Mouse (Mus musculus): Measurements from ENCODE around the gene Clip2.

Gene Clip2

DNA sequence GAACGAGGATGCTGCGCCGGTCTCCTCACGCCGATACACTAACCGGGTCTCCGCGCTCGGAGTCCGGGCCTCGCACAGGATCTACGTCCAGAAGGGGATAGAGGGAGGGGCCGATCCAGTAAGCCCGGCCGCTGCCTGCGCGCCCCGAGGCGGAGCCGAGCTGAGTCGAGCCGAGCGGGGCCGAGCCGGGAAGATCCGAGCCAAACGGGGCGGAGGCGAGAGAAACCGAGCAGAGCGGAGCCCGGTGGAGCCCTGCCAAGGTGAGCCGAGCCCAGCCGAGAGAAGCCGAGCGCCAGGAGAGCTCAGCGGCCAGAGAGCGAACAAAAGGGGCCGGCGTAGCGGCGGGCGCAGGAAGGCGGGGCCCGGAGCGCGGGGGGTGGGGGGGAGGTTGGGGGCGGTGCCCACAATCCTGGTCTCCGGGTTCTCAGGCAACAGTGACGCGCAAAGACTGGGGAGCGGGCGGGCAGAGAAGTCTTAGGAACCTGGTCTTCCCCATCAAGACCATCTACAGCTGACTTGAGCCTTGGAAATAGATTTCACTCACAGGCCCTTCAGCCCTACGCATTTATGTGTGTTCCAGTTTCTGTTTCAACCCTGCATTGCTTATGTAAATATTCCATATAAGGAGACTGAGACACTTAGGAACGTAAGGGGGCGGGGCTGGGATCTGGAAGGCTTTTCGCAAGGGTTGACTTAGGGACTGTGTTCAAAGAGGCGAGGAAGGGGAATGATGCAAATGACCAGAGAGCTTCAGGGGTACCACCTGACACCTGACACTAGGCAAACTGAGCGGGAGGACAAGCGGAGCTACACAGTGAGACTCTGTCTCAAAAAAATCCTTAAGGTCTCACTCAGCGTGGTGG is at the start of gene Clip2:
Gene Clip2 (minus strand): TSS at position 325 of the 863 bp plus-strand sequence.
- DNase-seq (ENCODE audit: low read depth): peak; percentile 93

DNA sequence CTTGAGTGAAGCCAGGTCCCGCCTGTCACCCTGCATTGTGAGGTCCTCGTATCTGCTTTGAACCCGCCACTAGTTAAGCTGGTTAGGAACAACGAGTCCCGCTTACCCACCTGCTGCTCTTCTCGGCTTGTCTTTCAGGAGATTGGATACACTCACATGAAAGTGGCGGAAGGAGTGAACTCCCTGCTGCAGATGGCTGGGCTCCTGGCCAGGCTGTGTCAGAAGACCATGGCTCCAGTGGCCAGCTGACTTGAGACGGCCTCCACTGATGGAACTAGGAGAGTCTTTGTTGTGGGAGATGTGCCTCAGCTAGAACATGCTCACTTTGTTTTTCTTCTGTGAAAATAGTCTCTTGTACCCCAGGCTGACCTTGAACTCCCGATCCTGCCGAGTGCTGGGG is 45.5 kb upstream of the Clip2 start:
- no peak for DNase-seq (ENCODE audit: low read depth)

DNA sequence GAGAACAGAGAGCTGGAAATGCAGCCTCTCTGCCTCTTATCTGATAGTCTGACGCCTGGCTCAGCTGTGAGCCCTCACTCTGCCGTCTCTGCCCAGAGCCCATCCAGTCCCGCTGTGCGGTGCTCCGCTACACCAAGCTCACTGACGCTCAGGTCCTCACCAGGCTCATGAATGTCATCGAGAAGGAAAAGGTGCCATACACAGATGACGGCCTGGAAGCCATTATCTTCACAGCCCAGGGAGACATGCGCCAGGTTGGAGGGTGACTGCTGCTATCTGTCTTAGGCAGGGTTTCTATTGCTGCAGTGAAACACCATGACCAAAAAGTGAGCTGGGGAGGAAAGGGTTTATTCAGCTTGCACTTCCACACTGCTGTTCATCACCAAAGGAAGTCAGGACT is 40.9 kb upstream of the Clip2 start:
- DNase-seq (ENCODE audit: low read depth): no peak

DNA sequence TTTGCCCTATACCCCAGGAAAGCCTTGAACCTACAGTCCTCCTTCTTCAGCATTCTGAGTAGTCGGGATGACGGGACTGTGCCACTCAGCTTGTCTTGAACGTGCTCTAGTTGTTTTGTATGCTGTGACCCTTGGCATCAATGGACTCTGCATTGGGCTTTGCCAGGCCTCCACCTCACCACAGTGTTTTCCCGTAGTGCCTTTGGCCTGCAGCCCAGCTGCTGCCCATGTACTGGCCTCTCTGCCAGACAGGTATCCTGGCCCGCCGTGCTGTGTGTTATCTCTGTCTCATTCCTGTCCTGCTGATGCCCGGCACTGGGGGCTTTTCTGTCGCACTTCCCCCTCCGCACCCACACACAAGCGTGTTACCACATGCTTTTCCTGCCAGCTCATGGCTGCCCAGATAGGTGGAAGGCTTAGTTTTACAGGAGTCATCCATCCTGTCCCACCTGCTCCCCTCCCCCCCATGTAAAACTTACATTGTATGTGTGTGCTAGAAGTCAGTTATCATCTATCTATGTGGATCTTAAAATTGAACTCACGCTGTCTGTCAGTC is 39.9 kb upstream of the Clip2 start:
- DNase-seq (ENCODE audit: low read depth): no peak

DNA sequence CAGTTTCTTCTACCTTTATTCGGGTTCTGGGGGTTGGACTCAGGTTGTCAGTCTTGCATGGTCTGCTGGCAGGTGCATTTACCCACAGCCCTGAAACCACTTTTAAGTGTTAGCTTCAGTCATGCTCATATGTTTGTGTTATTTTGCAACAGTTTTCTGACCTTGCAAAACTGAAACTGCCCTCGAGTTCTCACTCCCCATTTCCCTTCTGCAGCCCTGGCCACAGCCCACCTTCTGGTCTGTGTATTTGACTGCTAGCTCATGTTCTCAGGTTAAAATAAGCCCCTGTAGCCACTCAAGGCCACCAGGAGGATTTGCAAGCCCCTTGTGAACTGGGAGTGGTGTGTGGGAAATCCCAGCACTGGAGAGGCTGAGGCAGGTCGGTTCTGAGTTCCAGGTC is 37.7 kb upstream of the Clip2 start:
- DNase-seq (ENCODE audit: low read depth): no peak

DNA sequence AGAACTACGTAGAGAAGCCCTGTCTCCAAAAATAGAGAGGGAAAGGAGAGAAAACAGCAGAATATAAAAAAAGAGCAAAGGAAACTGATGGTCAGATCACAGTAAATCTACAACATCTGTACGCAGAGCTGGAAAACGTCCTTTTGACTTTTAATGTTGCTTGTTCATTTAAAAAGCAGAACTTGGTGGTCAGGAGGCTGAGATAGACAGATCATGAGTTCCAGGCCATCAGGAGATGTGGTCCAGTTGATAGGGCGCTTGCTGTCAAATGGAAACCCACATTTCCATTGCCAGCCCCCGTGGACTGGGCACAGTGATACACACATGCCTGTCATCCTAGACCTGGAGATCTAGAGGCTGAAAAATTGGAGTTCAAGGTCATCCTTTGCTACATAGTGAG is 32.6 kb upstream of the Clip2 start:
- DNase-seq (ENCODE audit: low read depth): no peak

DNA sequence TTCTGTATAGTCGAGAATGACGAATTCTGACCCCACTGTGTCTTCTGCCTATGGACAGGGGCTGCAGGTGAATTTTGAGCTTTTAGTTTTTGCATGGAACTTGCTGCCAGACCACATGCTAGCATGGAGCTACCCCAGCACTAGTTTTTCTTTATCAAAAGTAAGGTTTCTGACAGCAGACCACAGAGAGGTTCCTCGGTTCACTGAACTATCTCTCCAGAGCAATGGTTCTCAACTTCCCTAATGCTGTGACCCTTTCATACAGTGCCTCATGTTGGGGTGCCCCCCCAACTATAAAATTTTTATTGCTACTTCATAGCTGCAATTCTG is 31.6 kb upstream of the Clip2 start:
- DNase-seq (ENCODE audit: low read depth): no peak

DNA sequence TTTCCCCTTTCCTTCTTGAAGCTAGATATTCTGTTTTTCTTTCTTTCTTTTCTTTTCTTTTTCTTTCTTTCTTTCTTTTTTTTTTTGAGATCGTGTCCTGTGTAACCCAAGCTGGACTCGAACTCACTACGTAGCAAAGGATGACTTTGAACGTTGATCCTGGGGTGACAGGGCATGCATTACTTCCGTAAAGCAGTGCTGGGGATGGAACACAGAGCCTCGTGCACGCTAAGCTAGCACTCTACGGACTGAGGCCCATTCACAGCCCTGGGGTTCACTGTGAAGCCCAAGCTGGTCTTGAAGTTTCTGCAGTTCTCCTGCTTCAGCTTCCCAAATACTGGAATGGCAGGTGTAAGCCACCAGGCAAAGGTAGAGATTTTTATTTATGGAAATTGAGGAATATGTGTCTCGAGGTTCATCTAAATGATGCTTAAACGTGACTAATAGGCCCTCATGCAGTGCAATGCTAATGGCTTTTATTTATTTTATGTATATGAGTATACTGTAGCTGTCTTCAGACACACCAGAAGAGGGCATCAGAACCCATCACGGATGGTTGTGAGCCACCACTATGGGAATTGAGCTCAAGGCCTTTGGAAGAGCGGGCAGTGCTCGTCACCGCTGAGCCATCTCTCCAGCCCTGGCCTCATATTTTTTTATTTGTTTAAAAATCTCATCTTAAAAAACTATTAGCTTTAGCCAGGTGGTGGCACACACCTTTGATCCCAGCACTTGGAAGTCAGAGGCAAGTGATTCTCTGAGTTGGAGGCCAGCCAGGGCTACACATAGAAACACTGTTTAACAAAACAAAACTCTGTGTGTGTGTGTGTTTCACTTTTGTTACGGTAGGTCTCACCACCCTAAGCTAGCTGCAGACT is 31.0 kb upstream of the Clip2 start:
- DNase-seq (ENCODE audit: low read depth): no peak

DNA sequence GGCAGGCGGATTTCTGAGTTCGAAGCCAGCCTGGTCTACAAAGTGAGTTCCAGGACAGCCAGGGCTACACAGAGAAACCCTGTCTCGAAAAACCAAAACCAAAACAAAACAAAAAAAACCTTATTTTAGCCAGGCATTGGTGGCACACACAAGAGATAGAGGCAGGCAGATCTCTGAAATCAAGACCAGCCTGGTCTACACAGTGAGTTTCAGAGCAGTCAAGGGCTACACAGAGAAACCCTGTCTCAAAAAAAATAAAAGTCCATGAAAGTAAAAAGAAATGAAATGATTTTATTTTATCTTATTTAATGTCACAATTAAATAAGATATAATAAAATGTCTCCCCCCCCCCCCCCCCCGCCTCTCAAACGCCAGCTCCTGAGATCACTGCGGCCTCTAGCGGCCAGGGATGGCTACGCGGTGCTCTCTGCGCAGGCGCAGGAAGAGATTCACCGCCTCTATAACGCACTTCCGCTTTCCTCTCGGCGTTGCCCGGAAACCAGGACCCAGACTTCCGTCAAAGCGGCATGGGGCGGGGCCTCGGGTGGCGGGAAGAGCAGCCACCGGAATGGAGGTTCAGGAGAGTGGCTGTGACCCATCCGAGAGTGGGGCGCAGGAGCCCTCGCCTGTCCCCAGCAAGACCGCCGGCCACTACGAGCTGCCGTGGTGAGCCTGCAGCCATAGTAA is 30.1 kb upstream of the Clip2 start:
- peak; percentile 79 for DNase-seq (ENCODE audit: low read depth)

DNA sequence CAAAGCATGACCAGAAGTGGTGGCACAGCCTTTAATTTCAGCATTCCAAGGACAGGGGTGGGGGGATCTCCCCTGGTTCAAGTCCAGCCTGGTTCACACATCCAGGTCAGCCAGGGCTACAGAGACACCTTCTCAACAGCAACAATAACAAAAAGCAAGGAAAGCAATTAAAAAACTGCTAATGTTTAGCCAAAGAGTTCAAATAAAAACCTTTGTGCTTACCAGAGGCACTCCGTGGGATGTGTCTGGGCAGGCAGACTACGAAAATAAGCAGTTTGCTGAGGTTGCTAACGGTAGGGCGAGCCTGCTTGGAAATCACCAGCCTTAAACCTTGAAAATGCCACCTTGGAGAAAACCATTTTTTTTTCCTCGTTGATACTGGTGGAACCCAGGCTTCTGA is 28.9 kb upstream of the Clip2 start, which contains the start of gene Rfc2:
Gene Rfc2 (plus strand): TSS at position 221 of the 400 bp plus-strand sequence.
- DNase-seq (ENCODE audit: low read depth): no peak

DNA sequence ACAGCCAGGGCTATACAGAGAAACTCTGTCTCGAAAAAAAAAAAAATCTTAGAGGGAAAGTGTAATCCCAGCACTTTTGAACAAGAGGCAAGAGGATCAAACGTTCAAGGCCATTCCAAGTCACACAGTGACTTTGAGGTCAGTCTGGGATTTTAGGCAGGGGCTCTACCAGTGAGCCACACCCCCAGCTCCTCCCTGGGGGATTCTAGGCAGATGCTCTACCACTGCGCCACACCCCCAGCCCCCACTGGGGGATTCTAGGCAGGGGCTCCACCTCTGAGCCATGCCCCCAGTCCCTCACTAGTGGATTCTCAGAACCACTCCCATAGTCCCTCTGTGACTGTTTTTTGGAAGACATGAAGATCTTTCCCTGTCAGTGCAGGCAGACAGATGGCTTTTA is 26.9 kb upstream of the Clip2 start:
- no peak for DNase-seq (ENCODE audit: low read depth)

DNA sequence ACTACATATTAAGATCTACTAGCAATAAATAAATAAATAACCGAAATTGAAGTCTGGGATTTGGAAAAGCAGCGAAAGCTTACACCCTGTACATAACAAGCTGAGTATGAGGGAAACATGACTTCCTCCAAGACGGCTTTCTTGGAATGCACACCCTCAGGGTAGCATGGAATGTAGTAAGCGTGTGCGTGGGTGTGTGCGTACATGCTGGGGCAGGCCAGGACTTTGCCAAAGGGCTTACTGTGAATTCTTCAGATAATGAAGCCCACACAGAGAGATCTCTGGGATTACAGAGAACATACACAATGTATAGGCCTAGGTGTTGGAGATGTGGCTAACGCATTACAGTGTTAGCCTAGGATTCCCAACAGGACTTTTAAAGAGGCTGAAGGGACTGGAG is 25.3 kb upstream of the Clip2 start:
- DNase-seq (ENCODE audit: low read depth): no peak

DNA sequence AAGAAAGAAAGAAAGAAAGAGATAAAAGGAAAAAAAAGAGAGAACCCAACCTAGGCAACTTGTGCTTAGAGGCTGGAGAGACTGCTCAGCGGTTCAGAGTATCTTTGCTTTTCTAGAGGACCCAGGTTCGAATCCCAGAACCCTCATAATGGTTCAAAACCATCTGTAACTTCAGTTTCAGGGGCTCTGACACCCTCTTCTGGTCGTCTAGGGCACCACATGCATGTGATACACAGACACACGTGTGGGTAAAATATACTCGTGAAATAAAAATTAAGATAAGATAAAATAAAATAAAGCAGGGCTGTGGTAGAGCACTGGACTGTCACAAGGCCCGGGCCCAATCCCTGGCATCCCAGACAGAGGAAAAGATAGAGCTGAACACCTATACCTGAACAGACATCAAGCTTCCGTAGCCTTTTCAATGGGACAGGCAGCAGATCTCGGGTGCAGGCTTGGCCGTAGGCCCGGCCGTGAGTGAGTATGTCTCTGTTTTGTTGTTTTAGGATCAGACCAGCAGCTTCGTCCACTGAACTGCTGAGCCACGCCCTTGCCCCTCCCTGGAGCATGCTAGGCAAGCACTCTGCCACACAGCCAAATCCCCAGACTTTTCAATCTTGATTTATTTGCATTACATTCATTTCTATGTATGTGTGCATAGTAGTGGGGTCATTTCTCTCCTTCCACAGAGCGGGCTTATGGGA is 24.4 kb upstream of the Clip2 start:
- DNase-seq (ENCODE audit: low read depth): no peak

DNA sequence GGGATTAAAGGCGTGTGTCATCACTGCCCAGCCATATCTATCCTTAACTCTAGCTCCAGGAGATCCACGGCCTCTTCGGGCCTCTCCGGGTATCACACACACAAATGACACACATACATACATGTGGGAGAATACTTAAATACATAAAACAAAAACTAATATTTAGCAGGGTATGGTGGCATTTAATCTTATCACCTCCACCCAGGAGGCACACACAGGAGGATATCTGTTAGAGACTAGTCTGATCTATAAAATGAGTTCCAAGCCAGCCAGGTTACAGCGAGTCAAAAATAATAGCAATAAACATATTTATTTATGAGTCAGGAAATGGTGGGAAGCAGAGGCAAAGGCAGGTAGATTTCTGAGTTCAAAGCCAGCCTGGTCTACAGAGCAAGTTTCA is 23.6 kb upstream of the Clip2 start:
- no peak for DNase-seq (ENCODE audit: low read depth)

DNA sequence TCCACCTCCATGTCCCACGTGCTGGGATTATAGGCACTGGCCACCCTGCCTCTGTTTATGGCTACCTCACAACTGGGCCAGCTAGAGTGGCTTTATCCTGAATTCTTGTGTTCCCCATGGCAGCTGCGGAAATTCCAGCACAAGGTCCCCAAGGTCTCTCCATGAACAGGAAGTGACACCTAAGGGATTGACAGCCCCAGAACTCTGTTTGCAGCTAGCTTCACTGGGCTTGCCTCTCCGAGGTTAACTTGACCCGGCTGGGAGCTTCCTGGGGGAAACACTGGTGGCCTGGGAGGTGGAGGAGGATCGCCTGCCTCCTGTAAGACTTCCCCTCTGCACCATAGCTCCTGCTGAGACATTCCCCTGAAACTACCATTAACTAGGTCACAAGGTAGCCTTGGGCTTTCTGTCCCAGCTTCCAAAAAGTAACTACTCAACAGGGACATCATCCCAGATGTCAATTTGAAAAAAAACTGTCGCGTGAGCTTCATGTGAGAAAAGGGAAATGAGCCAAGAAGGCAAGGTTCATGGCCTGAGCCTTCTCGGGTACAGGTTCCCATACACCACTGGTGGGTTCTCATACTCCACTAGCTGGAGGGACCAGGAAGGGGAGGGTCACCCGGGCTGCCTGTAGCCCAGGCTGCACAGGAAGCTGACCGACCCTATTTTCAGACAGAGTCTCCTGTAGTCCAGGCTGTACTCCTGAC is 20.4 kb upstream of the Clip2 start:
- no peak for DNase-seq (ENCODE audit: low read depth)

DNA sequence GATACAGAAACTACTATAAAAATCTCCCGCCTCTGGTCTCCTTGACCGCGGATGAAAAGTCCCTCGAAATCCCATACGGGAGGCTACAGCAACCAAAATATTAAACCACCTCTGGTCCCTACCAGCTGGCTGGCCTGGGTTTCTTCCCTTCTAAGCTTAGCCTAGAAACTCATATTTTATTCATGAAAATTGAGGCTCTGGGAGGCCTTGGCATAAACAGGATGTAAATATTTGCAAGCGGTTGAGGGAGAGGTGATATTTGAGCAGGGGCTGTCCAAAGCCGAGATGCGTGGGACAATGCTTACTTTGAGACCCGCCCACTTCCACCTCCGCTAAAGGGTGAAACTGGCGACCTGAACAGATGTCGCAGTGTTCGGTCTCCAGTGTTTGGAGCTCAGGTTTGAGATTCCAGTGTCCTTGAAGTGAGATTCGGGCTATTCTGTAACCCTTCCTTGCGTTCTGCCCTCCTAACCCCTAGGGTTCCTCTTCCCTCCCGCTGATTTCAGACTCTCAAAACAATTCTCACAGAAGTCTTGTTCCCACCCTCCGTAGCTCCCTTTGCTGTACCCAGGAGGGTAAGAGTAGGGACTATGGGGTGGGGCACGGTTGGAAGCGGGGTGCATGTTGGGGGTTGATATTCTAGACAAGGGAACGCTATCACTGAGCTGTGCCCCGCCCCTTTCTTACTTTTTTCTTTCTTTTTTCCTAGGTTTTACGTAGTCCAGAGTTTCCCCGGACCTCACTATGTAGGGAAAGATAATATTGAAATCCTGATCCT is 19.7 kb upstream of the Clip2 start:
- peak; percentile 54 for DNase-seq (ENCODE audit: low read depth)

DNA sequence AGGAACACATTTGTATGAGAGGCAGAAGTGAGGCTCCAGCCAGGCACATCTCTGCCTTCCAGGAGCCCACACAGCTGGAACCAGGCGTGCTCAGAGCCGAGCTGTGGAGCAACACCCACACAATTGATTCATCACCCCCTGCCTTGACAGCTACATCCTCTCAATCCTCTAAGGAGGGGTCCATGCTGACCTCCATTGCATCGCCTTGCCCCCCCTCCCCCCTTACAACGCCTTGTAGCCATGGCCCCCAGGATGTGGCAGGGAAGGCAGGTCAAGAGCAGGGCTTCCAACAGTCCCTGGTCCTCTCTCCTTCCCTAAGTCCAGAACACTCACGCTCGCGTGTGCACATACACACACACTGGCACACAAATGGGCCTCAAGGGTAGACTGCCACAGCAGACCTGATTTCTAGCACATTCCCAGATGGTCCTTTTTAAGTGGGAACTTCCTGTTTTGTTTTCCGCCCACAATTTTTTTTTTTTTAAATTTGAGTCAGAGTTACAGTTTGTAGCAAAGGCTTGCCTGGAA is 16.8 kb upstream of the Clip2 start:
- no peak for DNase-seq (ENCODE audit: low read depth)

DNA sequence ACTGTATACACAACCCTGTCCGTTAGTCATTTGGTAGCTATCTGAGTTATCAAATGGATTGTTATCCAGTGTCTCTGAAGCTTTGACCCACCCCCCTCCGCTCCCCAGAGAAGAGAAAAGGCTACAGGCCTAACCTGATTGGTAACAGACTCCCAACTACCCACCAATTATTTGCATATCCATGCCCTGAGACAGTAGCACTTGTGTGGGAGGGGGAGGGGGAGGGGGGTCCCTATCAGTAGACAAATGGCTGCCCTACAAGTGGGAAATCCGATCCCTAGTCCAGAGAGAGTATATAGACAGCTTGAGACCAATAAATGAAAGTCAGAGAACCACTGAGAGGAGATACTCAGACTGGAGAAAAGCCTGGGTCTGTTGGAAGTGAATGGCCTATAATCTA is 15.8 kb upstream of the Clip2 start:
- no peak for DNase-seq (ENCODE audit: low read depth)

DNA sequence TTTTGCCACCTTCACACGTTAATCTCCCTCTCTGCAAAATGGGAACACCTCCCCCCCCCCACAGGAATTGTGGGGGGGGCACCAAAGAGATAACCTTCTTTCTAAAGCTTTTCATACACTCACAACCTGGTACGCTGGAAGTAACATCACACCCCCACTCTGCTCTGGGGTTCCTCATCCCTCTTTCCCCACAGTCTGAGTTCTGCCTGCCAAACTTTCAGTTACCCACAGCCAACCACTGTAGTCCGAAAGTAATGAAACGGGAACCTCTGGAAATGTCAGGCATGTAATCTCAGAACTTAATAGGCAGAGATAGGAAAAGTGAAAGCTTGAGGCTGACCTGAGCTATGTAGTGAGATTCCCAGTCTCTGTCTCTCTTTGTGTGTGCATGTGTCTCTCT is 15.2 kb upstream of the Clip2 start:
- DNase-seq (ENCODE audit: low read depth): no peak

DNA sequence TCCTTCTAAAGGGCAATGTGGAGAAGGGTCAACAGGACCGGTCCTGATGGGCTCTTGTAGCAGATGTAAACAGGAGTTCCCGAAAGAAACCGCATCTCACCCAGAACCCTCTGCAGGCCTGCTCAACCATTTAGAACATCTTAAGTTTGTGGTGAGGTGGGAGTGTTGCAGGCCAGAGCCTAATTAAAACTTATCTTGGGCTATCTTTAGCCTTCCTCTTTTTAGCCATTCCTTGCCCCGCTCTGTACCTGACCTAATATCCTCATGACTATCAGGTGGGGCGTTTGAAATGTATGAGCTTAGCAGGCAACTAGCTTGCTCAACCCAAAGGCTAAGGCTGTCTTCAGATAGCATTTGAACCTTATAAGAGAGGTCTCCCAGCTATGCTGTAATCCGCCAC is 13.5 kb upstream of the Clip2 start:
- DNase-seq (ENCODE audit: low read depth): no peak

All from fibroblast of lung, adult 2 months (primary cell).